Mouse (Mus musculus): Measurements from ENCODE around the gene Tnfrsf1b.
A peak's percentile ranks its signal among the peaks of the same experiment; 100 is the strongest.

The Tnfrsf1b gene

DNA sequence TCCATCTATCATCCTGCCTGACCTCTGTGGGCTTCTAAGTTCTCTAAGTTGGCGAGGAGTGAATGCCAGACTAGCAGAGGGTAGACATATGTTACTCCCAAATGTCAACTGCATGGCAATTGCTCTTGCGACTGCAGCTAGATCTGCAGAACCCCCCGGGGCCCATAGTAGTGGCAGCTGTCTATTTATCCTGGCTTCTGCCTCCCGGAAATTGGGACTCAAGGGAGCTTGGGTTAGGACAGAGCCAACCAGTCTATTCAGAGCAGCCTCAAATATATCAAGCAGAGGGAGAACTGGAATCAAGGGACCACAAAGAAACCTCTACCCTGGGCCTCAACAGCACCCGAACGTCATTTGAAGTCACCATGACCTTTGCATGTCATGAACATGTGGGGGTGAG, 29.6 kb downstream of the Tnfrsf1b start:
- no peak for DNase-seq

GRCm38 (mm10) chr4:145215396-145215795, 31.3 kb downstream of the Tnfrsf1b start:
- DNase-seq: no peak

DNA sequence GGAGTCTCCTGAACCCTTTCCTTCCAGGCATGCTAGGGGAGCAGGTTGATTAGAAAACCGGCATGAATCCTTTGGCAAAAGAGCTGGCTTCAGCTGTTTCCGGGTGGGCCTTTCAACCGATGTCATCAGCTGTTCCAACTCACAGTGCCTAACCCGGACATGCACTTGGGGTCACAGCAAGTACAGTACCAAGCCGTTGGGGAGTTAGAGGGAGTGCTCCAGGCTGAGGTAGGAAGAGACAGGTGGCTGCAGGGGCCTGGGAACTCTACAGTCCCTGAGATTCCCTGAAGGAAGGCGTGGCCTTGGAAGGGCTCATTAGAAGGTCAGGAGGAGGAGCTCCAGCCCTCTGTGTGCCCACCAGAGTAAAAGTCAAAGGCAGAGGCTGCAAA, 31.9 kb downstream of the Tnfrsf1b start:
- no peak for DNase-seq

GRCm38 (mm10) chr4:145213999-145214785, 32.5 kb downstream of the Tnfrsf1b start:
- peak; percentile 90 for DNase-seq

DNA sequence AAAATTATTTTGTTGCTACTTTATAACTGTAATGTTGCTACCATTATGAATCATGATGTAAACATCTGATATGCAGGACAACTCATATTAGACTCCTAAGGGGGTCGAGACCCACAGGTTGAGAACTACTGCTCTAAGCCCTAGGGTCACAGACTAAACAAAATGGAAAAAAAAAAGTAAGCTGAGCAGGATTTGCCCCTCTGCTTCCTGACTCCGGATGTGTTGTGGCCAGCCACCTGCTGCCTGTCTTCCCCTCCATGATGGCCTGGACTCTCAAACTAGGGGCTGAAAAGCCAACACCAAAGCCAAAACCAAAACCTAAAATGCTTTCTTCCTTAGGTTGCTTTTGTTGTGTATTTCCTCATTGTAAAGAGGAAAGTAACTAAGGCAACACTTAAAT, 35.6 kb downstream of the Tnfrsf1b start:
- DNase-seq: peak; percentile 56

GRCm38 (mm10) chr4:145210564-145210963, 36.1 kb downstream of the Tnfrsf1b start:
- no peak for DNase-seq

DNA sequence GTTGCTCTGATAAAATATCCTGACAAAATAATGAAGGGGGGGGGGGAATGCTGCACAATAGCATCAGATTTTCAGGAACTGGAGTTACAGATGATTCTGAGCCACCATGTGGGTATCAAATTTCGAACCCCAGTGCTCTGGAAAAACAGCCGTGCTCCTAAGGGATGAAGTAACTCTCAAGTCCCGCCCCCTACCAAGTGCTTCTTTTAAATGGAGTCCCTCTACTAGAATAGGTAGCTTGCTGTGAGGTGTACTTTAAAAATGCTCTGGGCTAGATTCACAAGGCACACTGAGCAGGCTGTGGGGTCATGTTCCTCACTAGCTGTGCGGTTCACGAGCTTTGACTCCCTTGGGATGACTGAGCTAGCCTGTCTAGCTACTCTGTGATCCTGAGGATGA, 37.0 kb downstream of the Tnfrsf1b start:
- no peak for DNase-seq

DNA sequence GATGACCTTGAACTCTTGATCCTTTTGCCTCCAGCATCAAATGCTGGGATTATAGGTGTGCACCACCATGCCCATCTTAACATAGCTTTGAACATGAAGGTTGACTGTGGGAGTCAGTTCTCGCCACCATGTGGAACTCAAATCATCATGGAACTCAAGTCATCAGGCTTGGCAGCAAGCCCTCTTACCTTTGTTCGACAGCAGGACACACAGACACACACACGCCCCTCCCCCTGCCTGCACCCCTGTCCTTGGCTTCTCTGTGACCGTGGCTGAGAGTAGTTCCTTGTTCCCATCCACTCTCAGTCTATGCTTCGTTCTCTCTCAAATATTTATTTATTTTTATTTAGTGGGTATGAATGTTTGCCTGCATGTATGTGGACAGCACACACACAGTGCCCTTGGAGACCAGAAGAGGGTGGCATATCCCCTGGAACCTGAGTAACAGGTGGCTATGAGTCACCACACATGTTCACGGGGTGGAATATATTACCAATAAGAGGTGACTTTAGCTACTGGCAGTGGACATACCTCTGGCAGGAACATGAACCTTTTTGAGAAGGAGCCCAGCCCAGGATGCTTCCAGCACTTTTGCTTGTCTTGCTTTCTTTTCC, 37.5 kb downstream of the Tnfrsf1b start:
- DNase-seq: no peak

- no peak for DNase-seq
Observed at GRCm38 (mm10) chr4:145207718-145208371, 38.8 kb downstream of the Tnfrsf1b start.

- DNase-seq: no peak
Observed at GRCm38 (mm10) chr4:145204779-145205178, 41.9 kb downstream of the Tnfrsf1b start.

DNA sequence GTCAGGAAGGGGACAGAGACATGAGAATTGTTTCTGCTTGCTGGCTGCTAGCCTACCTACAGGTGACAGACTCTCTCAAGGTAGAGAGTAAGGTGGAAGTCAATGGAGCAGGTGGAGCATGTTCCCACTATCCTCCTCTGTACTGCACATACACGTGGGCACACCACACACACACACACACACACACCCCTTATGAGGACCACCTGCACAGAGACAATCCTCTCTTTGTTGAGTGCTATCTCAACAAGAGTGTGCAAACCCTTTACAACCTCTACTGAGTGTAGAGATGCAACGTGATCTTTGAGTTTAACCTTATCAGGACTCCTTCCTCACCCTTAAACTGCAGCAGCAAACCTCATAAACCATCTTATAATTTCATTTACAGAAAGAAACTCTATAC, 43.4 kb downstream of the Tnfrsf1b start:
- DNase-seq: no peak

DNA sequence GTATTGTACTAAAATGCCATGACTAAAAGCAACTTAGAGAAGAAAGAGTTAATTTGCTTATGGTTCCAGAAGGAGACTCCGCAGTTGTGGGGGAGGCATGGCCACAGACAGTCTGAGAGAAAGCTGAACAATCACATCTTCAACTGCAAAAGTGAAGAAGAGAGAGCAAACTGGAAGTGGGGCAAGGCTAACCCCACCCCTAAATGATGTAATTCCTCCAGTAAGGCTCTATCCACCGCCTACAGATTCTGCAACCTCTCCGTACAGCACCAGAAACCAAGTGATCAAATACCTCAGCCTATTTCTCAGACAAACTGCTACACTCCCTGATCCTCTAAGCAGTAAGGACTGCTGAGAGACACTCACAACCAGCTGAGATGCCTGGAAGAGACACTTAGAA, 45.2 kb downstream of the Tnfrsf1b start:
- no peak for DNase-seq

GRCm38 (mm10) chr4:145199982-145200699, 46.5 kb downstream of the Tnfrsf1b start:
- no peak for DNase-seq

DNA sequence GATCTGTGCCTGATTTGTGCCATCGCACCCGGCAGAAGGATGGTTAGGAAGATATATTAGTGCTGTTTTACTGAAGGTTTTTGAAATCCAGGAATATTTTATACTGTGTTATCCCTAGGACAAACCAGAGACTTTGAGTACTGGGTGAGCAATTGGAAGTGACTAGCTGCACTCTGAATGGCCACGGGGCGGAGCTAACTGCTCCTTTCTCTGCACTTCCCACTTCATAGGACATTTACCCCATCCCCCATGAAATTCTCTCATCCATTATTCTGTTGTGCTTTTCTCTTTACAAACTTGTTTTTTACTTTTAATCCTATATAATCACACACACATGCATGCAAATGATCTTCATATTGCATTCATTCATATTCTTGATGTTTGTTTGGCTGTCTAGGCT, 50.1 kb downstream of the Tnfrsf1b start:
- DNase-seq: no peak

DNA sequence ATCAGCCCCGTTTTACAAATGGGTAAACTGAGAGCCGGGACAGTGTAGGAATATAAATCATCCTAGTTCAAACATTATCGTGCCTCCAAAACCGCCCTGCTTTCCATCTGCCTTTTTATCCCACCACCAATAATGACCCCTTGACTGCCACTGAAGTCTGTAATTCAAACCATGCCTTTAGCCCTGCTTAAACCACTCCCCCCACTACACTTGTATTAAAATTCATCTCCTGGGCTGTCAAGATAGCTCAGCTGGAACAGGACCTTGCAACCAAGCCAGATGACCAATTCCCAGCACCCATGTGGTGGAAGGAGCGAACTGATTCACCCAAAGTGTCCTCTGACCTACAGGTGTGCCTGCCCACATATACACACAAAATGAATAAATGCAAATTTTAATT, 51.5 kb downstream of the Tnfrsf1b start:
- no peak for DNase-seq

- peak; percentile 92 for DNase-seq
Observed at GRCm38 (mm10) chr4:145194559-145195162, 52.0 kb downstream of the Tnfrsf1b start, which contains the start of gene Vps13d. TSS of gene Vps13d (minus strand) at chr4:145195005.

GRCm38 (mm10) chr4:145193991-145194511, 52.6 kb downstream of the Tnfrsf1b start:
- DNase-seq: no peak

DNA sequence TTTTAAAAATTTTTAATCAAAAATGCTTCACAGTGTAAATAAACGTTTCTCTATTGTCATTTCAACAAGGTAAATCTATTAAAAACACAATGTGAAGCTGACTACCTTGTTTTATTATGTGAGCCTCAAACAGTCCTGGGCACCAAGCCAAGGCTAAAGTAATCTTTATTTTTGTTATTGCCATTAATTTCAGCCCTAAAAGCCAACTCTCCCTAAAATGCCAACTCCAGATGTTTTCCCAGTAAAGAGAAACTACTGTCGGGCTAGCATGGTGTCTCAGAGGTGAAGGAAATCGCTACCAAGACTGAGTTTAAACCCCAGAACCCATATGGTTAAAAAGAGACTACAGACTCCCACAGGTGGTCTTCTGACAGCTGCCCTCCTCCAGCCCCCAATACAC, 53.3 kb downstream of the Tnfrsf1b start:
- no peak for DNase-seq

DNA sequence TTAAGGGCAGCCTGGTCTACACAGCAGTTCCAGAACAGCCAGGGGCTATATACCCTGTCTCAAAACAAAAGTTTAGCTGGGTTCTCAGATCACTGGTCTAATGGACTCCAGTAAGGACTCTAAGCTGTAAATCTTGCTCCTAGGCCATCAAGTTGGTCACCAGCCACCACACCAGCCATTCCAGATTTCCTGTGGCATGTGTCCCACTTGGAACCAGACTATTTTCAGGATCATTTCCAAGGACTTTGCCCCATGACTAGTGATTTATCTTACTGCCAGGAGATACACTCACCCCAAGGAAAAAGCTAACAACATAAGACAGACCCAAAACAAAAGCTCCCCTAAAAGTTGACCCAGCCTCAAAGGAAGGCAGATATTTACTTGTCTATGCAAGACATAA, 54.0 kb downstream of the Tnfrsf1b start:
- DNase-seq: no peak

GRCm38 (mm10) chr4:145188561-145188960, 58.1 kb downstream of the Tnfrsf1b start:
- no peak for DNase-seq

DNA sequence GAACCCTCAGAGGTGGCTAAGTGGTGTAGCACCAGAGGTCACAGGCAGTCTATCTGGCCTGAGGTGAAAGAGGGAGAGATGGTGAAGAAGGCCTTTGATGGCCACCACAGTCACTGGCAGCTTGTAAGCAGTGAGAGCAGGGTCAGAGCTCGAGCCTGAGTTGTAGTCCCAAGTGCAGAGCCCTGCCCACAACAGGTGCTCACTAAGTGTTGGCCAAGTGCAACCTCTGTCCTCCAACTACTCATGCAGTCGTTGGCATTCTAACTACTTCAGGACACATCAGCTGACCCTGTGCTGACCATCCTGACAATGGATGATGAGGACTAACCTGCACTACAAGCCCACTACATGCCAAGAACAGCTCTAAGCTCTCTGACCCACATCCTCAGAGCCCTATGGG, 59.1 kb downstream of the Tnfrsf1b start:
- DNase-seq: no peak

- no peak for DNase-seq
Observed at GRCm38 (mm10) chr4:145178918-145179549, 67.6 kb downstream of the Tnfrsf1b start.

Measured in thymus, postnatal 25 days (tissue).